Mouse (Mus musculus) CH12.LX (cell line): Measurements from ENCODE around the gene Sirt5. TPM values are rescaled to one million over a fixed set of nuclear protein-coding genes. Genes with fewer than 3 reads are reported as not detected.

ENCODE experiments used
- DNase-seq: peaks from one replicate; pipeline ENCODE4 v3.0.0-alpha.2; 2013; ENCODE audit errors: extremely low read depth
- H3K27ac ChIP-seq: 2 replicates; pipeline ENCODE4 v1.5.1; 2012; ENCODE audit warnings: low read depth, mild to moderate bottlenecking, control low read depth, moderate library complexity; ENCODE audit not compliant: insufficient read depth
- H3K27me3 ChIP-seq: replicated peaks from 2 replicates; pipeline ENCODE3; 2012; ENCODE audit warnings: inconsistent platforms
- H3K36me3 ChIP-seq, 2 experiments: replicated peaks in 1 of 2; 2 replicates each; pipeline versions ENCODE3 to v1.6.1; 2012; ENCODE audit warnings: inconsistent platforms in 1 of 2, low read length in 1 of 2, mild to moderate bottlenecking in 1 of 2, mixed read lengths in 1 of 2, moderate library complexity in 1 of 2; ENCODE audit not compliant: control insufficient read depth in 1 of 2, insufficient read depth in 1 of 2
- H3K4me1 ChIP-seq, 2 experiments: 2 replicates each; pipeline ENCODE4 v1.6.1; 2012; ENCODE audit warnings: inconsistent platforms in 1 of 2, moderate library complexity in 1 of 2; ENCODE audit not compliant: insufficient read depth in 2 of 2, control insufficient read depth in 1 of 2
- H3K4me2 ChIP-seq: 2 replicates; pipeline ENCODE4 v1.6.1; 2012; ENCODE audit warnings: low read depth, mild to moderate bottlenecking, control low read depth; ENCODE audit not compliant: poor library complexity, insufficient read depth, severe bottlenecking
- H3K4me3 ChIP-seq, 3 experiments: fragments of 150-350 bp in 1 of 3; sonication (generic) in 1 of 3; replicated peaks in 1 of 3; 2 replicates each; pipeline versions ENCODE3 to v1.5.1; 2011 to 2012; ENCODE audit warnings: low read depth in 2 of 3, low read length in 2 of 3, mild to moderate bottlenecking in 2 of 3, moderate library complexity in 2 of 3, control low read depth in 1 of 3, improper control_type of control experiment in 1 of 3, inconsistent platforms in 1 of 3, mixed read lengths in 1 of 3; ENCODE audit not compliant: poor library complexity in 1 of 3
- H3K79me2 ChIP-seq: replicated peaks from 2 replicates; pipeline ENCODE4 v1.6.1; 2012; ENCODE audit warnings: mild to moderate bottlenecking, moderate library complexity; ENCODE audit not compliant: control insufficient read depth, poor library complexity, insufficient read depth, severe bottlenecking; ENCODE audit errors: extremely low read depth
- H3K9ac ChIP-seq: 2 replicates; pipeline ENCODE4 v1.6.1; 2012; ENCODE audit warnings: low read depth, mild to moderate bottlenecking, control low read depth, moderate library complexity; ENCODE audit not compliant: insufficient read depth
- H3K9me3 ChIP-seq: replicated peaks from 2 replicates; pipeline ENCODE3; 2012; ENCODE audit warnings: low read length, inconsistent platforms, mixed read lengths
- BHLHE40 ChIP-seq: IDR thresholded peaks from 2 replicates; pipeline ENCODE4 v1.6.1; 2011; ENCODE audit warnings: mild to moderate bottlenecking, low read depth, low read length, improper control_type of control experiment
- CHD1 ChIP-seq: IDR thresholded peaks from 2 replicates; pipeline ENCODE4 v1.6.1; 2012; ENCODE audit warnings: low read depth, low read length, improper control_type of control experiment, inconsistent platforms
- CHD2 ChIP-seq: IDR thresholded peaks from 2 replicates; pipeline ENCODE4 v1.6.1; 2011; ENCODE audit warnings: low read length, improper control_type of control experiment
- CTCF ChIP-seq, 2 experiments: IDR thresholded peaks in 1 of 2; conservative IDR thresholded peaks in 1 of 2; 2 replicates each; pipeline ENCODE4 v1.5.1; 2011 to 2012; ENCODE audit warnings: low read depth in 2 of 2, low read length in 2 of 2, improper control_type of control experiment in 1 of 2, inconsistent platforms in 1 of 2, mild to moderate bottlenecking in 1 of 2, moderate library complexity in 1 of 2
- E2F4 ChIP-seq: IDR thresholded peaks from 2 replicates; pipeline ENCODE4 v1.6.1; 2011; ENCODE audit warnings: low read depth, low read length, improper control_type of control experiment; ENCODE audit not compliant: insufficient replicate concordance
- ELF1 ChIP-seq: IDR thresholded peaks from 2 replicates; pipeline ENCODE4 v1.6.1; 2014; ENCODE audit warnings: low read depth, mild to moderate bottlenecking, inconsistent platforms, low read length, improper control_type of control experiment
- EP300 ChIP-seq: IDR thresholded peaks from 2 replicates; pipeline ENCODE4 v1.6.1; 2011; ENCODE audit warnings: low read length, improper control_type of control experiment
- ETS1 ChIP-seq: conservative IDR thresholded peaks from 2 replicates; pipeline ENCODE4 v1.6.1; 2012; ENCODE audit warnings: low read depth, mild to moderate bottlenecking, inconsistent platforms, low read length, improper control_type of control experiment, moderate library complexity
- GABPA ChIP-seq: IDR thresholded peaks from 2 replicates; pipeline ENCODE4 v1.6.1; 2012; ENCODE audit warnings: low read depth, low read length, improper control_type of control experiment, inconsistent platforms; ENCODE audit not compliant: insufficient replicate concordance
- HCFC1 ChIP-seq: IDR thresholded peaks from 2 replicates; pipeline ENCODE4 v1.6.1; 2012; ENCODE audit warnings: low read depth, mild to moderate bottlenecking, inconsistent platforms, low read length, improper control_type of control experiment
- JUN ChIP-seq: IDR thresholded peaks from 2 replicates; pipeline ENCODE4 v1.6.1; 2011; ENCODE audit warnings: low read depth, mild to moderate bottlenecking, low read length, improper control_type of control experiment, moderate library complexity; ENCODE audit not compliant: insufficient read depth
- JUND ChIP-seq: conservative IDR thresholded peaks from 2 replicates; pipeline ENCODE4 v1.6.1; 2011; ENCODE audit warnings: low read depth, low read length, improper control_type of control experiment
- KAT2A ChIP-seq: IDR thresholded peaks from 2 replicates; pipeline ENCODE4 v1.6.1; 2012; ENCODE audit warnings: low read length, improper control_type of control experiment, inconsistent platforms; ENCODE audit not compliant: insufficient replicate concordance
- MAFK ChIP-seq: IDR thresholded peaks from 2 replicates; pipeline ENCODE4 v1.6.1; 2011; ENCODE audit warnings: low read length, improper control_type of control experiment; ENCODE audit not compliant: insufficient replicate concordance
- MAX ChIP-seq: IDR thresholded peaks from 2 replicates; pipeline ENCODE4 v1.6.1; 2011; ENCODE audit warnings: low read length, improper control_type of control experiment
- MAZ ChIP-seq: IDR thresholded peaks from 2 replicates; pipeline ENCODE4 v1.6.1; 2012; ENCODE audit warnings: low read depth, mild to moderate bottlenecking, inconsistent platforms, low read length, improper control_type of control experiment, moderate library complexity
- MEF2A ChIP-seq: IDR thresholded peaks from 2 replicates; pipeline ENCODE4 v1.6.1; 2014; ENCODE audit warnings: low read depth, mild to moderate bottlenecking, inconsistent platforms, low read length, improper control_type of control experiment, borderline replicate concordance
- MXI1 ChIP-seq: IDR thresholded peaks from 2 replicates; pipeline ENCODE4 v1.6.1; 2011; ENCODE audit warnings: mild to moderate bottlenecking, low read depth, low read length, improper control_type of control experiment
- MYC ChIP-seq: IDR thresholded peaks from 2 replicates; pipeline ENCODE4 v1.6.1; 2011; ENCODE audit warnings: low read depth, mild to moderate bottlenecking, improper control_type of control experiment, low read length
- NELFE ChIP-seq: IDR thresholded peaks from 2 replicates; pipeline ENCODE4 v1.6.1; 2011; ENCODE audit warnings: low read depth, low read length, improper control_type of control experiment
- NRF1 ChIP-seq: IDR thresholded peaks from 2 replicates; pipeline ENCODE4 v1.6.1; 2014; ENCODE audit warnings: low read depth, mild to moderate bottlenecking, inconsistent platforms, low read length, improper control_type of control experiment, moderate library complexity
- PAX5 ChIP-seq: IDR thresholded peaks from 2 replicates; pipeline ENCODE4 v1.6.1; 2012; ENCODE audit warnings: low read length, inconsistent platforms, mixed read lengths
- POLR2A ChIP-seq: IDR thresholded peaks from 2 replicates; pipeline ENCODE4 v1.6.1; 2011; ENCODE audit warnings: low read depth, mild to moderate bottlenecking, improper control_type of control experiment, low read length
- POLR2AphosphoS2 ChIP-seq: IDR thresholded peaks from 2 replicates; pipeline ENCODE4 v1.6.1; 2011; ENCODE audit warnings: low read depth, low read length, improper control_type of control experiment
- RAD21 ChIP-seq: IDR thresholded peaks from 2 replicates; pipeline ENCODE4 v1.6.1; 2011; ENCODE audit warnings: low read depth, mild to moderate bottlenecking, low read length, improper control_type of control experiment, moderate library complexity
- RCOR1 ChIP-seq: conservative IDR thresholded peaks from 2 replicates; pipeline ENCODE4 v1.6.1; 2012; ENCODE audit warnings: low read depth, mild to moderate bottlenecking, inconsistent platforms, low read length, improper control_type of control experiment
- SIN3A ChIP-seq: IDR thresholded peaks from 2 replicates; pipeline ENCODE4 v1.6.1; 2012; ENCODE audit warnings: low read length, improper control_type of control experiment, inconsistent platforms
- SMC3 ChIP-seq: IDR thresholded peaks from 2 replicates; pipeline ENCODE4 v1.6.1; 2011; ENCODE audit warnings: low read depth, low read length, improper control_type of control experiment
- TBP ChIP-seq: conservative IDR thresholded peaks from 2 replicates; pipeline ENCODE4 v1.6.1; 2011; ENCODE audit warnings: low read depth, low read length, improper control_type of control experiment
- TCF12 ChIP-seq: IDR thresholded peaks from 2 replicates; pipeline ENCODE4 v1.6.1; 2014; ENCODE audit warnings: low read depth, mild to moderate bottlenecking, inconsistent platforms, low read length, improper control_type of control experiment
- UBTF ChIP-seq: IDR thresholded peaks from 2 replicates; pipeline ENCODE4 v1.6.1; 2012; ENCODE audit warnings: low read depth, mild to moderate bottlenecking, inconsistent platforms, low read length, improper control_type of control experiment, moderate library complexity
- USF1 ChIP-seq: IDR thresholded peaks from 2 replicates; pipeline ENCODE4 v1.6.1; 2014; ENCODE audit warnings: low read depth, mild to moderate bottlenecking, inconsistent platforms, low read length, improper control_type of control experiment
- USF2 ChIP-seq: conservative IDR thresholded peaks from 2 replicates; pipeline ENCODE4 v1.6.1; 2011; ENCODE audit warnings: low read depth, low read length, improper control_type of control experiment
- ZC3H11A ChIP-seq: IDR thresholded peaks from 2 replicates; pipeline ENCODE4 v1.6.1; 2012; ENCODE audit warnings: low read depth, mild to moderate bottlenecking, inconsistent platforms, low read length, improper control_type of control experiment
- ZKSCAN1 ChIP-seq: IDR thresholded peaks from 2 replicates; pipeline ENCODE4 v1.6.1; 2012; ENCODE audit warnings: low read depth, inconsistent platforms, low read length, improper control_type of control experiment, borderline replicate concordance
- ZMIZ1 ChIP-seq: IDR thresholded peaks from 2 replicates; pipeline ENCODE4 v1.6.1; 2012; ENCODE audit warnings: low read depth, mild to moderate bottlenecking, inconsistent platforms, low read length, improper control_type of control experiment
- ZNF384 ChIP-seq: IDR thresholded peaks from 2 replicates; pipeline ENCODE4 v1.6.1; 2012; ENCODE audit warnings: low read depth, low read length, improper control_type of control experiment, inconsistent platforms
- dilution Hi-C: fragments of 300-500 bp; cut with MboI; formaldehyde crosslinking; loops from 2 replicates; pipeline ENCODE4 v1.14.3; 2020; ENCODE audit warnings: low sequenced_read_pairs; ENCODE audit not compliant: extremely low pct_unique_long_range_greater_than_20kb, extremely low pct_ligation_motif_present
- in situ Hi-C: fragments of 300-500 bp; cut with MboI; formaldehyde crosslinking; loops from 3 replicates; pipeline ENCODE4 v1.14.3; 2019; ENCODE audit warnings: low sequenced_read_pairs, low pct_ligation_motif_present, low pct_unique_long_range_greater_than_20kb, mixed read lengths
- polyA plus RNA-seq: library from polyadenylated mRNA; unstranded; fragments of >175 nt; gene quantifications from 2 replicates; pipeline ENCODE4 v1.2.1, GENCODE M21; 2012; ENCODE audit warnings: low read depth; ENCODE audit not compliant: insufficient read length
- total RNA-seq, 2 experiments: library from RNA; depleted of rRNA; stranded (reverse); fragments of 300-350 nt in 1 of 2; fragments of >200 nt in 1 of 2; gene quantifications; 2 replicates each; pipeline ENCODE4 v1.2.3; 2012 to 2014

The Sirt5 gene
- total RNA-seq (2012; rRNA removed) (6.3 and 8.2 TPM in 2 replicates), total RNA-seq (2014; rRNA removed) (11.3 and 12.8 TPM in 2 replicates), polyA plus RNA-seq (9.3 and 11.3 TPM in 2 replicates)

GRCm38 (mm10) chr13:43364985-43365824, at the start of gene Sirt5:
TSS of gene Sirt5 (plus strand) at chr13:43365496.
- peaks cover 0 to 8% of the 10 kb centered on the region in 2 experiments; a peak in 2 of 4 replicates for H3K4me1 ChIP-seq
- H3K36me3 ChIP-seq = no peaks in the 10 kb centered on the region
- H3K27ac ChIP-seq = no peak within 1 kb of the TSS
- H3K4me3 ChIP-seq = peak within 1 kb of the TSS; percentile 64 to 76 (median 70)
- peaks cover 3% of the 10 kb centered on the region for H3K9me3 ChIP-seq
- in situ Hi-C loops (loop anchor here (10.0 to 25.0 kb wide), 2 partner anchors 60 to 372 kb away; no protein-coding TSS in a partner anchor), dilution Hi-C loops (no loop called here)
- H3K79me2 ChIP-seq = no peaks in the 10 kb centered on the region
- peak; percentile 89 for DNase-seq
- peak within 1 kb of the TSS; percentile 40 for H3K4me2 ChIP-seq
- H3K27me3 ChIP-seq = no peaks in the 10 kb centered on the region
- peak within 1 kb of the TSS; percentile 46 for H3K9ac ChIP-seq
- TF ChIP-seq ZNF384 = no peak
- peak; percentile 55; the same call in 1 of the 2 replicates for TF ChIP-seq POLR2A
- TF ChIP-seq TBP = 0 out of 2 replicates have a peak, but pooled peaks have one; percentile 26
- TF ChIP-seq HCFC1 = peak; percentile 50; the same call in 1 of the 2 replicates
- no peak for TF ChIP-seq JUN
- TF ChIP-seq MAX = peak; percentile 67; the same call in 1 of the 2 replicates
- peak; percentile 65; the same call in 1 of the 2 replicates for TF ChIP-seq MYC
- peak; percentile 44 for TF ChIP-seq SMC3
- no peak for TF ChIP-seq MAFK
- peak; percentile 66; the same call in 1 of the 2 replicates for TF ChIP-seq SIN3A
- TF ChIP-seq MXI1 = peak; percentile 62
- TF ChIP-seq ZMIZ1 = no peak
- peak; percentile 47; the same call in 1 of the 2 replicates for TF ChIP-seq MAZ
- TF ChIP-seq ELF1 = peak; percentile 38; the same call in 1 of the 2 replicates
- no peak for TF ChIP-seq GABPA
- no peak for TF ChIP-seq KAT2A
- no peak for TF ChIP-seq USF1
- TF ChIP-seq ETS1 = no peak
- TF ChIP-seq EP300 = peak; percentile 15; the same call in 1 of the 2 replicates
- no peak for TF ChIP-seq MEF2A
- no peak for TF ChIP-seq ZC3H11A
- TF ChIP-seq BHLHE40 = peak; percentile 28; the same call in 1 of the 2 replicates
- no peak for TF ChIP-seq E2F4
- peak; percentile 98 for TF ChIP-seq NRF1
- no peak for TF ChIP-seq USF2
- TF ChIP-seq CHD2 = no peak
- TF ChIP-seq CHD1 = no peak
- TF ChIP-seq PAX5 = no peak
- TF ChIP-seq CTCF (conservative IDR thresholded peaks at IDR 0.05 in 1 of 2, IDR thresholded peaks at IDR 0.05 in 1 of 2; ENCODE audit: low read depth in 2 of 2, low read length in 2 of 2) = peak; percentile 29 to 79; a peak in 3 of 4 replicates
- TF ChIP-seq UBTF = no peak
- TF ChIP-seq JUND = no peak
- TF ChIP-seq RAD21 = peak; percentile 50
- TF ChIP-seq TCF12 = peak; percentile 57; the same call in 1 of the 2 replicates
- TF ChIP-seq RCOR1 = no peak
- no peak for TF ChIP-seq ZKSCAN1
- no peak for TF ChIP-seq POLR2AphosphoS2
- TF ChIP-seq NELFE = peak; percentile 64
